Mouse (Mus musculus): ENCODE results near the gene Mrm3.
"Not testable (repeated sequence)": the region's sequence is repeated elsewhere in the genome, so short reads cannot be mapped to it uniquely, and the experiment has no call there.

Mrm3 gene

DNA sequence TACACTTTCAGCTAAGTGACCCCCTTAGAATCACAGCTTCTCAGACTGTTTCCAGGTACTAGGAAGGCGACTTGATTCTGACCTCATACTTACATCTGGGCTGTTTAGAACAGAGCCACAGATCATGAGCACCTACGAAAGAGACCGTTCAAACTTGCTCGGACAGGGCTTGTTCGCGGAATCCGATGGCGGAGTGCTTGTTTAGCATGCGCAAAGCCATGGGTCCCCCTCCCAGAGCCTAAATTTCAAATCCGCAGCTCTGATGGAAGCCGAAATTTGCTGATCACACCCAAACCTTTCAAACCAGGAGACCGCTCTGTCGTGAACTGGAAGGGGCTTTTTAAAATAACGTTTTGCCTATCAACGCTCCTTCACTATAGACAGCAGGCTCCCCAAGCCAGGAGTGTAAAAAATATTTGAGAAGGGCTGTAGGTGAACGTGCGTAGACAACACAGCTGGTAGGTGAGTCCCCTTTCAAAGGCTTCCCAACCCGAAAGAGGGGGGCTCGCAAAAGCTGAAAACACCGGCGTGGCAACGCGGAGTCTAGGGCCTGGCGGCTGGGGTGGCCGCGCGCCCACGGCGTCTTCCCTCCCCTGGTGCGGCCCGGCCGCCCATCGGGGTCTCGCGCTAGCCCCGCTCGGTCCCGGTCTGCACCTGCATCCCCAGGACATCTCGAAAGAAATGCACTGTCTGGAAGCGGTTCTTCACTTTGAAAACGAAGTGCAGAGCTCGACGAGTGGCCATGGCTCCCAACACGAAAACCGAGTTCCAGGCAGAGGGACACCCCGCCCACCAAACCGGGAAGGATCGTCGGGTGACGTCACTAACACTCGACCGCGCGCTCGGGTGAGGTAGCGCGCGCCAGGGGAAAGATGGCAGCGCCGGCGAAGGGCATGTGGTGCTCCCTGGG lies at the start of gene Mrm3, which contains the start of gene Glod4:
Gene Mrm3, plus strand, starts transcription at position 815 of the 910 bp plus-strand sequence.
Gene Glod4, minus strand, starts transcription at position 825 of the 910 bp plus-strand sequence.
- DNase-seq = peak; percentile 95

DNA sequence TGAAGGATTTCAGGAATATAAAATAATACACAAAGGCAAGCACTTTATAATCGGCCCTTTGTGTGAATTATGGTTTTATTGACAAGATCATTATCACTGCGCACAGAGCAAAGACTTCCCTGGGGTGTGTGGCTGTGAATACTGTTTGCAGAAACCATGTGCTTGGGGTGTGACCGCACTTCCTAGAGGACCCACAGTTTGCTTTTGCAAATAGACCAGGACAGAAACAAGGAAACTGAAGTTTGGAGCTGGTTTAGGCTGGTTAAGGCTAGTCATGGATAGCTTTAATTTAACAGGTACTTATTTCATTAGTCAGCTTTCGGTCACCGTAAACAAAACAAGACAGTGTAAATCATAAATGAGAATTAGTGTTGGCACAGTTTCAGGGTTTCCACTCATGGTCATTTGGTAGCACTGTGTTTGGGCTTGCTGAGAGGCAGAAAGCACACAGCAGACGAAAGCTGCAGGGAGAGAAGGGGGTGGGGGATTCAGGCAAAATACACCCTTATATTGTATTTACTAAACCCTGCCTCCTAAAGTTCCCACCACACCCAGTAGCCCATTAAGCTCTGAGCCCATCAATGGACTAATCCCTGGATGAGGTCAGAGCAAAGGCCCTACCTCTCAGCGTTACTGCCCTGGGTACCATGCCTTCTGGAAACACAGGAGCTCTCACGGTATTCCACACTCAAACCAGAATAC lies 47.1 kb upstream of the Mrm3 start:
- DNase-seq = no peak

DNA sequence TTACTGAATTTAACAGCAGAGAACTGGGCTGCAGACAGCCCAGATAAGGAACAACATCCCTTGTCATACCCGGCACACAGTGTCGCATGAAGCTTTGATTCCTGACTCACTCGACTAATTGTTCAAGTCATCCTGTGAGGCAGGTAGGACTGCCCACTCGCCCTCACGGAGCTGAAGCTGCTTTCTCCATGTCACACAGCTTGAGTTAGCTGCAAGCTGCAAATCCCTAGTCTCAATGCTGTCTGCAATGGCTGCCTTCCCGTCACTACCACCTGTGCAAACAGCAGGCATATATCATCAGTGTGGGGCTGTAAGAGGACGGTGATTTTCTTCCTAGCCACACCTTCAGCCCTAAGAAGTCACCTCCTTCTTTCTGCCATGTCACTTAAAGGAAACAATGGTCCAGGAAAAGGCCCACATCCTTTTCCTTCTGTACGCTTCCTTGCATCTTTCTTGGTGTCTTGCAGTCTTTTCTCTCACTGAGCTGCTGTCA lies 46.5 kb upstream of the Mrm3 start:
- DNase-seq = no peak

DNA sequence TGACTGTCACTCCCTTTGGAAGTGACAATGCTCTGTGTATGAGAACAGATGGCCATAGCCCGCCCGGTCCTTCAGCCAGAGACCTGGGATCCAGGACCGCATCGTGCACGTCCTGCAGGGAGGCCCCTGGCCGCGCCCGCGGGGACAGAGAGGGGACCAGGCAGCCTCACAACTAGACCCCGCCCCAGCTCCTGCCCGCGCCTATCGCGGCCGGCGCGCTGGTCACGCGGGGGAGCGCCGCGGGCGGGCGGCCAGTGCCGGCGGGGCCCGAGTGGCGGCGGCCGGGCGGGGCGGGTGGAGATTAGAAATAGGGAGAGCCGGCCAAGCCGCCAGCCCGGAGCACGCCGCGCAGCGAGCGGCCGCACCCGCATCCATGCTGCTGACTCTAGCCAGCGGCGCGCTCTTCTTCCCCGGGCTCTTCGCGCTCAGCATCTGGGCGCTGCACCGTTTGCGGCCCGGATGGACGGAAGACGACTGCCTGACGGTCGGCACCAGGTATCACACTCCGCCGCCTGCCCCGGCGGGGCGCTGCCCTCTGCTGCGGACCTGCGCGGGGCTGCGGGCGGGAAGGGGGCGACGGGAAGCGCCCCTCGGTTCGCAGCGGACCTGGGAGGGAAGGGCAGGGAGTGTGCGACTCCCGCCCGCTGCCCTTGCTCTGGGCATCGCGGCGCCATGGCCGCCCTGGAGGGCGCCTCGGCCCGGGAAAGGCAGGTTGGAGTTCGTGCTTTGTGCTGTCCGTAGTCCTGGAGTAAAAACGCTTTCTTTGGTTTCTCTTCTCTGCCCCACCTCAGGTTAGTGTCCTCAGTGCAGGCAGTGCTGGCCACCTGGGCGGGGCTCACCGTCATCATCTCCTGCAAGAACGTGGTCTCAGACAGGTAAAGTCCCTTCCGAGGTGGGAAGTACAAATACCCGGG lies 41.5 kb upstream of the Mrm3 start:
- peak; percentile 93 for DNase-seq

DNA sequence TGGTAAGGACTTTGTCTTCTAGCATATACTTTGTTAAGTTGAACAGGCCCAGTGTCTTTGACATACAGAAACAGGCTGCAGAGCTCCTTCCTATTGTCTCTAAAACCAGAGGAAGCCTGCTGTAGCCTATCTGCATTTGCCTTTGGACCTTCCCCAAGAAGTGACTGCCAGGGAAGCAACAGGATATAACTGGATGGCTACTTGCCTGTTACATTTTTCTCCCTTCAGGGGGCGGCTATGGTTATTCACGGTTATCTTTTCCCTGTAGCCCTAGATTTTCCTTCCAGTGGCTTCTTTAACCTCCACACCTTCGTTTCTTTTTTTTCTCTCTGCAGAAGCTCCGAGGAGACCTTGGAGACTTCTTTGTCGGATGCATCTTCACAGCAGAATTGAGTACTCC lies 36.7 kb upstream of the Mrm3 start:
- DNase-seq = no peak

DNA sequence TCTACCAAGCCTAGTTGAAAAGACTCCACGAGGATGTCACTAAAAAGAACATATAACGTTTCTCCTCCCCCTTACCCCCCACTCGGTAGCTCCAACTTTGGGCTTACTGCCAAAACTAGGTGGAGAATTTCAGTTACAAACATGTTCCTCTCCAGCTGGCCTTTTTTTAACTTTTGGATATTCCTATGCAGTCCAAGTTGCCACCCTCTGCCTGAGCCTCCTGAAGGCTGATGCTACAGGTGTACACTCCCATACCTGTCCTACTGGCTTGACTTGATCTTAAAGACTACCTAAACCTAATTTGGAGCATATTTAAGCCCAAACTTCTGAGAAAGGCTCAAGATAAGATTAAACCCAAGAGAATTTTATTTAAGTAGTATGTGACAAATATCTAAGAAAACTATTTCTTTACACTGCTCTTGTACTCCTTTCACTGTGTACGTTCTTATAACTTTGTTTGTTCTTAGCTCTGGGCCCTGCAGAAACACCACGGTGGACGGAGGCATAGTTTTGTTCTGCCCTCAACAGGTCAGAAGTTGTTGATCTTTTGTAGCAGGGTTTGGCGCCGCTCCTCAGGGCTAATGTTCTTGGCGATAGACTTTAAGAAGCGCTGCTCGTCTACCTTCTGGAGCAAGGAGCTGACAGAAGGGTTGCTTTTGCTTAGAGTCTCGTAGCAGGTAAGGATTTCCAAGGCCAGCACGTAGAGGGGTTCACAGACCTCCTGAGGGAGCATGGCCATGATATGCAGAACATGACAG lies 33.1 kb upstream of the Mrm3 start:
- DNase-seq = no peak

DNA sequence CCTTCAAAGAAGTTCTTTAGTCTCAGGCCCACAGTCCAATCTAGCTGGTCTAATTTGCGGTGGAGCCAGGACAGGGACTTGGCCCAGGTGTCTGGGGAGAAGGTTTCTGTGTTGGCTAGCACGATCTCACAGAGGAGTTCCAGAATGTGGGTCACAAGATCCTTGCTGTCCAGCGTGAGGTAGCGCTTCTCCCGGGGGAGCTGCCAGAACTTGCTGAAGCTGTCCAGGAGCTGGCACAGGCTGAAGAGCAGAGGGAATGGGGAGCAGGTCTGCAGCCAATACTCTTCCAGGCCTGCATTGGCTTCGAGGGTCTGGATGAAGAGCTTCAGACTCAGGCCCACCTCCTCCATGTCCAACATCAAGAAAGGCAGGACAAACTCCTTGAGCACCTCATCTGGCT lies 31.9 kb upstream of the Mrm3 start:
- not testable (repeated sequence) for DNase-seq

DNA sequence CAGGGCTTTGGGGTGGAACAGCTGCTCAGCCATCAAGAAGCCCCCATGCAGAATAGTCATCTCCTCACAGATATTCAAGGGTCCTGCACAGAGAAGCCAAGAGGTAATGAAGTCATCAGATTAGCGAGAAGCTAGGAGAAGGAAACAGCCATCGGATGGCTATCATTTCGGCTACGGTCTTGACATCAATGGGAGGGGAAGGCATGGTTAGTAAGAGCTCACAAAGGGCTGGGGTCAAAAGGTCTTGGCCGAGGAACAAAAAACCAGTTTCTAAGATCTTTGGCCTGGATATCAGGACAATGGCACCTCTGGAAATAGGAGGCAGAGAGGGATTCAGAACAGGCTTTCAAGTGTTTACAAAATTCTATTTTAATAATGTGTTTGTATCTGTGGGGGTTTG lies 29.7 kb upstream of the Mrm3 start:
- no peak for DNase-seq

DNA sequence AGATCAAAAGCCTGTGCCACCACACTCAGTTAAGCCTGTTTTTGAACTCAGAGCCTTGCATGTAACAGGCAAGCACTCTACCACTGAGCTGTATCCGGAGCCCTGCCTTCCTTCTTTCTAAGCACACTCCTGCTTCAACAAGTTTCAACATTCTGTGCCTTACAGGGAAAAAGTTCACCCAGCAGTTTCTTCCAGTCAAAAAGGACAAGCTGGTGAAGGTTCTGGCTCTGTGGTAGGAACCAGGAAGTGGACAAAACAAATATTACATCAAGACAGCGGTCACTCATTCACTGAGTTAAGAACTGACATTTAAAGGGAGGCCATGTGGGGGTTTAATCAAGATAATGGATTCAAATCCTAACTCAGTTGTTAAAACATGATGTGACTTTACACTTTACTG lies 28.5 kb upstream of the Mrm3 start:
- no peak for DNase-seq

DNA sequence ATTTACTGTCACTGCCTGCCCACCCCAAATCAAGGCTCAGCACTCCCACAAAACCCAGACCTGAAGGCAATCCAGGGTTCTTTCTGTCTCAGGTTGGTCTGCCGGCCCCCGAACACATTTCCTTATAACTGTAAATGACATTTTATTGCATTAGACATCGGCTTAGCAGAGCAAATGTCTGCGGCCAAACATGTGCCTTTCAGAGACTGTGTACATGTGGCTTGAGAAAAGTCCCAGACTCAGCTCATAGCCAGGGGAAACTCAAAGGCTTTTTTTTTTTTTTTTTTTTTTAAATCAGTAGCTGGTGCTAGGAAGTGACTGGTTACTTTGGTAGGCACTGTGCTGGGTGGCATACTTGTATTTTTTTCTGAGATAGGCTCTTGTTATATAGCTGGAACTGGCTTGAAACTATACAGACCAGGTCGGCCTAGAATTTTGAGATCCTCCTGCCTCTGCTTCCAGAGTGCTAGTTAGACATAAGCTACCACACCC lies 27.4 kb upstream of the Mrm3 start:
- DNase-seq = no peak

DNA sequence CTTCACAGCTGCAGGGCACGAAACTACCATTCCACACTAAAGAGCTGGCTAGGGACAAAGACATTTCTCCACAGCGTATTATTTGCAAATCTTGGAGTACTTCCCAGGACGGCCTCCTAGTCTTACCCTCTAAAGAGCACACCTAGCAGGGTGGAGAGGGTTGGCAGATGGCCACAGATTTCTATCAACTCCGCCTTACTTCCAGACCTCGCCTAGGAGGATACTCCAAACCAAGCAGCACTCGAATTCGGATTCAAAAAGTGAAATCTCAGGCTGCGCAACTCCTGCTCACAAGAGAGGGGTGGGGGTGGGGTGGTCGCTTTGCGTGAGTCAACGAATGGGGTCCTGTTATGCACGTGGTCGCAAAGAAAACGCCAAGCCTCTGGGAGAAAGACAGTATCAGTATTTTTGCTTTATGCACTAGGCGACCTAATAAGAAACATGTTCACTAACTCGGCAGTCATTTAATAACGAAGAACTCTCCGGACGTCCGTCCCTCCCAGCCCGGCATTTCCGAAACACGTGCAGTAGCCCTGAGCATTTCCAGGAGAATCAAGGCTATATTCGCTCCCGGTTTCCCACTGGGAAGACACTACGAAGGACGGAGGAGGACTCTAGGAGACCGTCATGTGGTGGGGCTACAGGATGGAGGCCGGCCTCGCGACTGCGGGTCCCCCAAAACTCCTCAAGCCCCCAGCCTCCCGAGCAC lies 26.7 kb upstream of the Mrm3 start:
- peak; percentile 67 for DNase-seq

DNA sequence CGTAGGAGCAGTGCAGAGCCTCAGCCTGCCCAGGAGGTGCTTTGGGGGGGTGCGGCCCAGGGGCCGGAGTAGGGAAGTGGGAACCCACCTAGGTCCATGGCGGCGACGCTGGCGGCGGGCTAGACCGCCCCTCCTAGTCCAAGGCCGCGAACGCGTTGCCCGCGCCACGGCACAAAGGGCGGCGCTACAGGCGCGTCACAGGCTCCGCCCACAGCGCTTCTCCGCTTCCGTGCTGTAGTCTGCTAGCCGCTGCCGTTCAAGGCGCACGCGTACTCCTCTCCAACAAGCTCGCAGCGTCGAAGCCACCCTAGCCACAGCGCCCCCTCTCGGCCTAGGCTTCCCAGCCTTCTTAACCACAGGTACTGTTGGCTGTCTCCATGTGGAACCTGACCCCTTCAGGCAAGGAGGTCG lies 26.1 kb upstream of the Mrm3 start, which contains the start of the genes Dbil5 and Gemin4:
Gene Dbil5, plus strand, starts transcription at position 219 of the 411 bp plus-strand sequence.
Gene Gemin4, minus strand, starts transcription at position 275 of the 411 bp plus-strand sequence.
- peak; percentile 99 for DNase-seq

DNA sequence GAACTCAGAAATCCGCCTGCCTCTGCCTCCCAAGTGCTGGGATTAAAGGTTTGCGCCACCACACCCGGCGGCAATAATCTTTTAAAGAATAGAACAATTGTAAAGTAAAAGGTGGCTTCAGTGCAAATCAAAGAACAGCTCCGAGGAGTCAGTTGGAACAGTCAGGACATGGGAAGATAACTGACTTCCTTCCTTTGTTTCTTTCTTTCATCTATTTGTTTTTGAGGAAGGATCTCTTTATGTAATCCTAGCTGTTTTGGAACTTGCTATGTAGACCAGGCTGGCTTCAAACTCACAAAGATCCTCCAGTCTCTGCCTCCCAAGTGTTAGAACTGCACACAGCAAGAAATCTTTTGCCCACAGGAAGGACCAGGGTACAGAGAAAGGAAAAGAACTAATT lies 18.9 kb upstream of the Mrm3 start:
- DNase-seq = no peak

DNA sequence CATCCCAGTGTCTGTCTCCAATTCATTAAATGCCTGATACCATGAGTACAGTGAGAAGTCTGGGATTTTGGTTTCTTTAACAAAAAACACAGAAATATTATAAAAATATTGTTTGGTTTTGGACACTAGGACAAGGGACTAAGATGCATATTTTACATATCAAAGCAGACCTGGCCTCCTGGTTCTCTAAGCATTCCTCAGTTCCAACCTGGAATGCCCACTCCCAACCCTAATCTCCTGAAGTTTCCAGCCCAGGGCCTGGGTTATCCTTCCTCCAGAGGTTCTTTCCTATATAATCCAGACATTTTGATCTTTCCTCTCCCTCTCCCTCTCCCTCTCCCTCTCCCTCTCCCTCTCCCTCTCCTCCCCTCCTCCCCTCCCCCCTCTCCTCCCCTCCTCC lies 18.5 kb upstream of the Mrm3 start:
- DNase-seq = no peak

DNA sequence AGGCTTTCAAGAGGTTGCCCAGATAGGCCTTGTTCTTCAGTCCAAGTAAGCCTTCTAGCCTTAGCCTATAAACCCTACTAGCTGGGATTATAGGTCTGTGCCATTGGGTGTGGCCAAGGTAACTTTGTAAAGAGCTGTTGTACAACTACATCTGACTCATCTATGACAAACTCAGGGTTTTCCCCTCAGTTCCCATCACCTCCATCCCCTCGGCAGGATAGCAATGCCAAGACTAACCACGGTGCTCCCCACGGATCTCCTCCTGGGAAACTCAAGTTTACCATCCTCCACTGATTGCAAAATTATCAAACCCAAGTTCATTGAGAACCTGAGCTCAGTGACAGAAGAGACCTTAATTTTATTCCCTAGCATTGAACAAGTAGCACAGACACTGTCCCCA lies 7.4 kb upstream of the Mrm3 start:
- no peak for DNase-seq

DNA sequence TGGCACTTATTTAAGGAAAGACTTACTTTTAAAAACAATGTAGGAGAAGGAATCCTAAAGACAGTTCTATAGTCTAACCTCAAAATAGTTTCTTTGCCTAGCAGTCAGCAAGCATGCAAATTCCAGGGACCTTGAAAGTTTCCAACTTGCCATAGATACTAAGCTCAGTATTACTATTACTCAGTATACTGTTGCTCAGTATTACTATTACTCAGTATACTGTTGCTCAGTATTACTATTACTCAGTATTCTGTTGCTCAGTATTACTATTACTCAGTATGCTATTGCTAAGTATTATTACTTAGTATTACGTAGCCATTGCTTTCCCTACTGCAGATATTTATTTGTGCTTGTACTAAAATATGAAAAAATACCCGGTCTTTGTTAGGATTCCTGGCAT lies 3.8 kb upstream of the Mrm3 start:
- no peak for DNase-seq

DNA sequence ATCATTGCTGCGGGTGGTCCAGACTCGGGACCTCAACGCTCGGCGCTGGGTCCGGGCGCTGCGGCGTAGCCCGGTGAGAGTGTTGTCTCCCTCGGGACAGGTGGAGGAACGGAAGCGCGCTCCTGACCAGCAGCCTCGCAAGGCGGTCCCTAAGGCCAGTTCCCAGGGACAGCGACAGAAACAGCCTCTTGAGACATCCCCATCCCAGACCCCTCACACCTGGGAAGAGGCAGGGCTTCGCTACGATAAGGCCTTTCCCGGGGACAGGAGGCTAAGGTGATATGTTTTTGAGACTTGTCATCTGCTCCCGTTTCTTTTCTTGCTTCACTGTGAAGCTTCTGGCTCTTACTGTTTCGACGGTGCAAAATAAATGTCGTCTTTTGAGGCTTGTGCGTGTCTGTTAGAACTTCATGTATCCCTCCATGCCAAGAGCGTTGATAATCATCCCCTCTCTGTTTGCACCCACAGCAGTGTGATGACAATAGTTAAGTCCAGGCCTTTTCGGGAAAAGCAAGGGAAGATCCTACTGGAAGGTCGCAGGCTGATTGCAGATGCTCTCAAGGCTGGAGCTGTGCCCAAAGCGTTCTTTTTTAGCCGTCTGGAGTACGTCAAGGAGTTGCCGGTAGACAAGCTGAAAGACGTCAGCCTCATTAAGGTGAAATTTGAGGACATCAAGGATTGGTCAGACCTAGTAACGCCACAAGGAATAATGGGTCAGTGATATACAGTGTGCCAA lies 464 bp downstream of the Mrm3 start:
- no peak for DNase-seq

DNA sequence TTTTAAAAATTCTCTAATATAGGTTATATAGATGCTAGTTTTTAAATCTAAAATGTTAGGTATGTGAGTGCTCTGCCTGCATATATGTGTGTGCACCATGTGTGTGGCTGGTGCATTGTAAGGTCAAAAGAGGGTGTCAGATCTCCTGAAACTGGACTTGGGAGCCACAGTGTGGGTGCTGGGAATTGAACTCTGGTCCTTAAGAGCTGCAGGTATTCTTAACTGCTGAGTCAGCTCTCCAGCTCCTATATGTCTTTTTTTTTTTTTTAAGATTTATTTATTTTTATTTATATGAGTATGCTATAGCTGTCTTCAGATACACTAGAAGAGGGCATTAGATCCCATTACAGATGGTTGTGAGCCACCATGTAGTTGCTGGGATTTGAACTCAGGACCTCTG lies 2.9 kb downstream of the Mrm3 start:
- DNase-seq = no peak

DNA sequence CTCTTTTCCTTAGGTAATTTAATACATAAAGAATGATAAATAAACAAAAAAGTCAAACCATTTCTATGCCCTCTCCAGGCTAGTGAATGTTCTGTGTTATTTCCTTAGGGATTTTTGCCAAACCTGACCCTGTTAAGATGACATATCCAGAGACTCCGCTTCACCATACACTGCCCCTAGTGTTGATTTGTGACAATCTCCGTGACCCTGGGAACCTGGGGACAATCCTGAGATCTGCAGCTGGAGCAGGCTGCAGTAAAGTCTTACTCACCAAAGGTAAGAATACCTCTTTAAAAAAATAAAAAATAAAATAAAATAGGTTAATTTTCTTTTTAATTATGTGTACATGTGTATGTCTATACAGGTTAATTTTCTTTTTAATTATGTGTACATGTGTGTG lies 3.7 kb downstream of the Mrm3 start:
- no peak for DNase-seq

DNA sequence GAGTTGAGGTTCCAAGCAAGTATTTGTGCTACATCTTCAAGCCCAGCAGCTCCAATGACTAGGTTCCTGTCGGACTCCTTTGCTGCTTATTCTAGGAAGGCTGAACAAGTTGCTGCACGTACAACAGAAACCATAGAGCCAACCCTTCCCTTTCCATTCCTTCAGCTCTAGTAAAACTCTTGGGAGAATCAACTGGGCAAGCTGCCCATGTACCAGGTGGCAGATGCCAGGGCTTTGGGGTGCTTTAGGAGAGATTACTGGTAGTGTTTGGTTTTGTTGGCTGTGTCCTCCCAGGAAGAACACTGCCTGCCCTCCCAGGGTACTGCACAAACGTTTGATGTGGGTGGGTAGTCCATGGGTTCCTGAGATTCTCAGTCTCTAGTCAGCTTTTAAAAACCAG lies 8.5 kb downstream of the Mrm3 start:
- no peak for DNase-seq
